ENCODE assay signal across 9 mouse cellular contexts in the genomic region with DNA sequence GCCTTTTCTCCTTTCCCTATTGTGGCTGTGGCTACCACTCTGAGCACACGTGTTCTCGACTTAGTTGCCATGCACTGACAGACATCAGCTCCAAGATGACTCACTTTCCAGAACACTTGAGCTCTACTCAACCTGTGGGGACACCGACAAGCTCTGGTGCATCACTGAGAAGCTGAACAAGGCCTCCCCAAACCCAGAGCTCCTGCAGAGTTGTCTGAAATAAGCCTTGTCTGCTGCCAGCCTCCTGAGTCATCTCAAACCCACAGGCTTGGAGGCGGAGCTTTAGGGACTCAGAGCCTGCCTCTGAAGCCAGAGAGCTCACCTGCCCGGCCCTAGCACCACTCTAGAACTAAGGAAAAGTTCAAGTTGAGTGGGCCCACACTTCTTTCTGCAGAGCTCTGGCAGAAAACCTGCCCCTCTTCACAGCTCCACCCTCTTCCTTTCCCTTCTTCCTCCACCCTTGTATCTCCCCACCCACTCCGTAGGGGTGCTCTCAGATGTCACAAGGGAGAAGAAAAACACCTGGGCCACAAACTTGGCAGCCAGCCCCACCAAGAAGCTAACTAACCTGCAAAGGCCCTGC. TPM values are rescaled to one million over a fixed set of nuclear protein-coding genes. Genes with fewer than 3 reads are reported as not detected.
DNase-seq lines count a peak whose midpoint lies in the region; ATAC-seq and TF ChIP-seq lines count a peak whose summit lies in the region.
"Had no signal": no experiment of that assay in that cellular context is flagged by ENCODE, and none has a peak within 500 bp of the region (broad histone marks: within the 10 kb centered on the region; RNA-seq: fewer than 3 reads in every experiment).

No protein-coding gene starts in this region.

- ATAC-seq in midbrain, postnatal 0 days (ENCODE audit: low FRiP score) = no peak

- H3K9me3 ChIP-seq in midbrain, postnatal 0 days (ENCODE audit: low read length) = no peaks in the 10 kb centered on the region

- no peaks in the 10 kb centered on the region for H3K27me3 ChIP-seq in spleen, adult 2 months (ENCODE audit: control insufficient read depth, insufficient read depth, low read length)
- H3K27me3 ChIP-seq in midbrain, postnatal 0 days (ENCODE audit: insufficient read depth, low read length) = no peaks in the 10 kb centered on the region

- intact Hi-C loops in heart, postnatal 36 days (cut with DNase I) = no loop called here

- DNase-seq in cerebellum, adult 11 months = peak; percentile 73
- no peak for DNase-seq in cerebellum, postnatal 4 days (ENCODE audit: low spot score in 2 of 2)
- peak; percentile 90 for DNase-seq in CD4-positive helper T cell, adult 2 months (ENCODE audit: low read depth, low spot score)
- DNase-seq in cerebellum, adult 9-10 months = peak; percentile 85
- DNase-seq in kidney, postnatal 10 days = peak; percentile 67
- peak; percentile 61 to 70 for DNase-seq in spleen, adult 2 months (ENCODE audit: low read depth in 1 of 2, low spot score in 2 of 2)
- no peak for DNase-seq in heart, postnatal 36 days
- DNase-seq in midbrain, postnatal 0 days (ENCODE audit: low spot score) = no peak

- no peak for TF ChIP-seq CTCF in spleen, adult 2 months (IDR thresholded peaks at IDR 0.05; ENCODE audit: extremely low read depth, insufficient read depth, insufficient read length, insufficient replicate concordance)
- no peak for TF ChIP-seq CTCF in midbrain, postnatal 0 days (IDR thresholded peaks at IDR 0.05)

- no peak overlapping the region for H3K9ac ChIP-seq in midbrain, postnatal 0 days (replicated peaks; ENCODE audit: low read length, poor library complexity, severe bottlenecking)

- WGBS in spleen, adult 2 months = 17% methylated on average over 6 of the region's 6 CpGs
- 69% methylated on average over 6 of the region's 6 CpGs for WGBS in midbrain, postnatal 0 days

- no peak for TF ChIP-seq POLR2A in spleen, adult 2 months (IDR thresholded peaks at IDR 0.05; ENCODE audit: low read depth, low read length)

- no peak overlapping the region for H3K4me2 ChIP-seq in midbrain, postnatal 0 days (ENCODE audit: low read depth, low read length, poor library complexity, severe bottlenecking)

- H3K36me3 ChIP-seq in spleen, adult 2 months (ENCODE audit: control insufficient read depth, insufficient read depth, low read length) = peaks cover 18% of the 10 kb centered on the region
- no peaks in the 10 kb centered on the region for H3K36me3 ChIP-seq in midbrain, postnatal 0 days (ENCODE audit: insufficient read depth, low read length)

- peak overlapping the region; percentile 68 for H3K27ac ChIP-seq in spleen, adult 2 months (ENCODE audit: insufficient read depth, low read length)
- H3K27ac ChIP-seq in midbrain, postnatal 0 days (ENCODE audit: low read depth, low read length) = no peak overlapping the region

- no peak overlapping the region for H3K4me3 ChIP-seq in spleen, adult 2 months (ENCODE audit: extremely low read depth, insufficient read depth, insufficient read length)
- no peak overlapping the region for H3K4me3 ChIP-seq in midbrain, postnatal 0 days (ENCODE audit: low read depth, low read length)

- H3K4me1 ChIP-seq in spleen, adult 2 months (ENCODE audit: control insufficient read depth, insufficient read depth, insufficient read length) = peaks cover 28% of the 10 kb centered on the region; the same call in 1 of the 2 replicates
- no peaks in the 10 kb centered on the region for H3K4me1 ChIP-seq in midbrain, postnatal 0 days (ENCODE audit: insufficient read depth, low read length)

RNA-seq across cellular contexts. Expression of gene Sorl1, which starts 15.6 kb away (rescaled TPM):
- polyA plus RNA-seq in spleen, adult 2 months (2012; rRNA removed) = 69.7 and 93.6 TPM in 2 replicates
- 10 to 100 TPM; 12.5 to 13.3 TPM for total RNA-seq in heart, postnatal 36 days (2021)
- total RNA-seq in midbrain, postnatal 0 days (2014; rRNA removed) = 21.9 and 24.8 TPM in 2 replicates
- polyA plus RNA-seq in midbrain, postnatal 0 days (2015; fragmentation: Nextera tagmentation; extraction: Ambion mirVana) = 6.7 and 7.1 TPM in 2 replicates
- total RNA-seq: MEL had no signal

Comparison
In these comparisons a context has a peak if more than half of its experiments do, and no peak if none do; other contexts are left out.
1. DNase-seq: peak in cerebellum, adult 11 months (single experiment), CD4-positive helper T cell, adult 2 months (single experiment), cerebellum, adult 9-10 months (single experiment), kidney, postnatal 10 days (single experiment) and spleen, adult 2 months (2 of 2); none in cerebellum, postnatal 4 days (0 of 2), heart, postnatal 36 days (0 of 2) and midbrain, postnatal 0 days (single experiment).